Mouse (Mus musculus) left cerebral cortex, adult 18-20 months (tissue): ENCODE results near the gene Oat. TPM values are rescaled to one million over a fixed set of nuclear protein-coding genes. Genes with fewer than 3 reads are reported as not detected.

Source experiments
- DNase-seq, 2 experiments: peaks; one replicate each; pipeline ENCODE4 v3.0.0; 2021 to 2022; ENCODE audit warnings: low spot score in 2 of 2, mixed read lengths in 1 of 2
- total RNA-seq, 2 experiments: library from RNA; stranded (reverse); gene quantifications; 2 replicates each; pipeline ENCODE4 v1.2.3; 2021

Gene Oat
- total RNA-seq, 2 experiments from 2014 or later = 94.9 to 95.0 TPM

DNA sequence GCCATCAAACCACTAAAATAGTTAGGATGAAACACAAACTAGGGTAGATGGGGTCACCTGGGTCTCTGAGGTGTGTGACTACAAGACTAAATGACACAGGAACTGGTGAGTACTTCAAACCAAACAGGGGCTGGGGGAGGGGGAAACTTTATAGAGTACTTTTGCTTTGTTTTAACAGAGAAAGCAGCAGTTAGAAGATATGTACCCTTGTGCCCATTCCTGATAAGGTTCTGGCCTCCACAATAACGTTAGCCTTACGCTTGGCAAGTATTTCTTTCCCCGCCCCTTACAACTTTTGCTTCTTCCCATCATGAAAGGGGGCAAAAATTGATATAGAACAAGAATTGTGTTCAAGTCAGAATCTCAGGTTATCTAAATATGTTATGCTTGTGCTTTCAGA lies 19.6 kb upstream of the Oat start:
- no peak for DNase-seq

DNA sequence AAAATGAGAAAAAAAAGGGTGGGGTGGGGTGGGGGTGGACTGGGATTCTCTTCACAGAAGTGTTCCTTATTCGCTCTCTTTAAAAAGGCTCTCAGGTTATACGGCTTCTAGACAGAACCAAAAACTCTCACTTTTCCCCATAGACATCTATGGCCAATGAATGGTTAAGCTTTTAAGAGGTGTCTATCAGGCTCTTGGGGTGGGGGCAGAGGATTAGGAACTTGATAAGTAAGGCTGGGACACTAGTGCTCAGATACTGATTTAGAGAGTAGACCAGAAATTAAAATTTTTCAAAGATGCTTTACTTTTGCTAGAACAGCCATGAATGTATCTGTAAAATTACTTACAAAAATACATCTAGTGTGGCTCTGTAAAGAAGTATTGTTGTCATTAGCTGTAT lies 18.1 kb upstream of the Oat start:
- no peak for DNase-seq

DNA sequence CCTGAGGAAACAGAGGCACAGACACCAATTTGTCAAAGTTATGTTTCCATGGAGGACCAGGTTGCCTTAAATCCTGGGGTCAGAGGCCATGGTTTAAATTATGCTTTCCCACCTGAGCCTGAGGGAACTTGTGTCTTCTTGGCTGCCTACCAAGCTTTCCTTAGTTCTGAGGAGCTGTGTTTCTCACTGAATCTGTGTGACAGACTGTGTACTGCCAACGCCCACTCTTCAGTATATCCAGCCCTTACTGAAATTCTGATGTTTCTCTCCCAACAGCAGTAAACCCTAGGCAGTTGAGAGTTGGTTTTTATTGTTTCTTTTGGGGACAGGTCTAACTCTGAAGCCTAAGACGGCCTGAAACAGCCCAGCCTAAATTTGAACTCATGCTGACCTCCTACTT lies 17.6 kb upstream of the Oat start:
- DNase-seq = no peak

DNA sequence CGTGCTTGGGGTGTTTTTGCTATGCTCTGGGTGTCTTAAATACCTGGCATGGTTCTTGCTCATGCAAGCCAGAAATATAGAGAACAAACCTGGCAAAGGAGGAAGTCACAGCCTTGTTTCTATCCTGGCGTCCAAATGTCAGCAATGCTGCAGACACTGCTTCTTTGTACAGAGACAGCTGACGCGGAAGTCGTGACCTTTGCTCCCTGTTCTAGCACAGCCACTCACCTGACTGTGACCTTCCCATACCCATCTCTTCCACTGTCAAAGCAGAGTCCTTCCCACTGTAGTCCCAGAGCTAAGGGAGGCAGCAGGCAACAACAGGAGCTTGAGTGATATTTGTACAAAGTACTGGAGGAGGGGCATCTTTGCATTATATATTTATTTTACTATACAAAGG lies 13.4 kb upstream of the Oat start:
- no peak for DNase-seq

DNA sequence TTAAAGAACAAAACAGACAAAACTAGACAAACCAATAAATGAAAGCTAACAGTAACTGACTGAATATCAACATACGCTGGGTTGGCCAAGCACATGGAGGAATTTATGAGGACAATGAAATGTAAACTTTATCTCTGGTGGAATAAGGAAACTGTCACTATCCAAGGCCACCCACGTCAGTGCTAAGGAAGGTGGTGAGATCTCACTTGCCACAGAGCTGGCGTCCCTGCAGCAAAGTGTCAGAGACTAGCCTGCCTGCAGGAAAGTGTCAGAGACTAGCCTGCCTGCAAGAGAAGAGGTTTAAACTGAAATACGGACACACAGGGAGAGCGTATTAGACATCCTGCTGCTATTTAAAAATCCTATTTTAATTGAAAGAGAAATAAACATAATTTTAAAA lies 11.0 kb upstream of the Oat start:
- peak in 1 of 2 experiments; percentile 34 for DNase-seq

DNA sequence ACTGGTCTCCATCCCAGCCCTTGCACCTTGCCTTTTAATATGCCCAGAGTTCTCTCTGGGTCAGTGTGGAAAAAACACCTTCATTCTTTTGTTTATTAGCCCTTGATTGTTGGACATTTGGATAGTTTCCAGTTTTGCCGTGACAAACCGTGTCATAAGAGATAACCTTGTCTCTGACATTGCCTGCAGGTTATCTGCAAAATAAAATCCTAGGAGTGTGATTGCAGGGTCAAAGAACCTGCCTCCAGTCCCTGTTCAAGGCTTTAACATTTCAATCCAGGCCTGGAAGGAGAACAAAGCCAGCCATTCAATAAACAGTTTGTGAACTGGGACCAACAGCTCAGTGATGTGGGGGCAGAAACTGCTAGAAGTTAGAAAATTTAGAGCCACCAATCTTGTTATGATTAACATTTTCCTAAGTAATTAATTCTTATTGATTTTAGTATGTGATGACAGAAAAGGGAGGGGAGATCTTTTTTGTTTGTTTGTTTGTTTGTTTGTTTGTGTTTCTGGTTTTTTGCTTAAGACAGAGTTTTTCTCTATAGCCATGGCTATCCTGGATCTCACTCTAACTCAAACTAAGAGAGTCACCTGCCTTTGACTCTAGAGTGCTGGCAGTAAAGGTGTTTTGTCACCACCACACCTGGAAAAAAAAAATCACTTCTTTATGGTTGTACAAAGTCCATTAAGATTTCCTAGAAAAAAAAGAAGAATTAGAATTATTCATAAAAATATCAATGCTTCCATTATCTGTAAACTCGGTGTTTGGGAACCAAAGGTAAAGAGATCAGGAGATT lies 9.7 kb upstream of the Oat start:
- DNase-seq = no peak

DNA sequence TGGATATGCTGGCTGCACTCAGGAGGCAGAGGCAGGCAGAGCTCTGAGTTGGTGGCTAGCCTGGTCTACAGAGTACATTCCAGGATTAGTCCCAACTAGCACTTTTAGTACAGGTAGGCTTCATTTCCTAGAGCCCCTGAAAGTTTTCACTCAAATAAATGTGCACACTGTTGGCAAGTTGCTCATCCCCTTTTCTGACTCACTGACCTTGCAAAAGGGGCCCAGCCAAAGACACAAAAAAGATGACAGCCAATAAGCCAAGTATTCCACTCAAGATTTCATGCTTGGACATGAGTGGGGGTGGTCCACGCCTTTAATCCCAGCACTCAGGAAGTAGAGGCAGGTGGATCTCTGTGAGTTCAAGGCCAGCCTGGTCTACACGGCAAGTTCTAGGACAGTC lies 5.2 kb upstream of the Oat start:
- DNase-seq = no peak

DNA sequence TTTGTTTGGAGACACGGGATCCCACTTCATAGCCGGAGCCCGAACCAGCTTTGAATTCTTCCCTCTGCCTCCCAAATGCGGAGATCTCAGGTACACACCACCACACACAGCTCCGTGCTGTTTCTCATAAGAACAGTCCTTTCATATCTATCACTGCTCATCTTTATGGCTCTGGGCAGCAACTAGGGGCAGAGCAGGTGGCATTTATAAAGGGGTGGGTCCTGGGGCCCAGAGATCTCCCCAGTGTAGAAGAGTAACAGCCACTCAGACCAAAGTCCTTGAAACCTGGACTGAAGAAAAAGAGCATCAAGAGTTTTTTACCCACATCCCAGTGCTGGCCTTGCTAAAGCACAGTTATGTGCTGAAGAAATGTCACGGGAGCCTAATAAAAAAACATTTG lies 4.3 kb upstream of the Oat start:
- no peak for DNase-seq

DNA sequence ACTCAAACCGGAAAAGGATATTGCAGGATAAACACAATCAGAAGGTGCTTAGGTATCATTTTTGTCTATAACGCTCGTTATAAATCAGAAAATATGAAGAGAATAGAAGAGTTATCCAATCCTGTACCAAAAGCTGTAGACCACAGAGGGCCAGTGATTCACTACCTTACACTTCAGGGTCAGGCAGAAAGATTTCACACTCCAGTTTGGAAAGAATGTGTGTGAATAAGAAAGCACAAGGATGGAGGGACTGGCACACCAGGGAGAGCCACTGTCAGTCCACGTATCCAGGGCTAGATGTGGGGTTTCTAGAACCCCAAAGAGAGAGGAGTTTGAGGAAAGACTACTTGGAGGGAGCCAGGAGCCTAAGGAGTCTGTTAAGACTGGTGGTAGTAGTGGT lies 693 bp upstream of the Oat start:
- DNase-seq = no peak

DNA sequence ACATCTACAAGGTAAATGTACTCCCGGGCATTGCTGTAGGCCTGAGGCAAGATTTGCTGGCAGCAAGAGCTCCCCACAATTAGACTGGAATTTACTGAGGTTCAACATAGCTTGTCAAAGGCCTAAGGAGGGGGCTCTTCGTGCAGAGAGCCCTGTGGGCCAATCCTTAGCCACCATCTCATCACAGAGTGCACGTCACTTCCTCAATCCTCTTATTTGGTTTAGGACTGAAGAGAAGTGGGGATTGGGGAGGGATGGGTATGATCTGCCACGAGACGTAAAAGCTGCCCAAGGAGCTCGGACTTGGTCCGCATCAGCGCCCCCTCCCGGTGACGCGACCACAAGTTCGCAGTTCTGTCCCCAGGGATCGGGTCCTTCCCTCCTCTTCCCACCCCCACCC lies 575 bp downstream of the Oat start:
- peak; percentile 78 to 84 for DNase-seq

DNA sequence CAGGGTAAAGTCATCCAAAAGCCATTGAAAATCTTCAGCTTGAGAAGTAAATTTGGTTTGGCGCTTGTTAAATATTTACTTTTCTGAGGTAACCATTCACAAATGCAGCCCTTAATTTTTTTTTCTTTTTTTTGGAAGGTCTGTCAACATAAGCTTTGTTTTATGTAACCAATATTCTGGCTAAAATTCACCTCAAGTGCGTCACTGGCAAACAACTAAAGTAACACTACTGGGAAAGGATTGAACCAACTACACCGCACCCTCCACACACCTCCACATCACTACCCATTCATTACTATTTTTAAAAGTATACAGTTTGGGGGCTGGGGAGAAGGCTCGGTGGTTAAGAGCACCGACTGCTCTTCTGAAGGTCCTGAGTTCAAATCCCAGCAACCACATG lies 1.6 kb downstream of the Oat start:
- DNase-seq = no peak

DNA sequence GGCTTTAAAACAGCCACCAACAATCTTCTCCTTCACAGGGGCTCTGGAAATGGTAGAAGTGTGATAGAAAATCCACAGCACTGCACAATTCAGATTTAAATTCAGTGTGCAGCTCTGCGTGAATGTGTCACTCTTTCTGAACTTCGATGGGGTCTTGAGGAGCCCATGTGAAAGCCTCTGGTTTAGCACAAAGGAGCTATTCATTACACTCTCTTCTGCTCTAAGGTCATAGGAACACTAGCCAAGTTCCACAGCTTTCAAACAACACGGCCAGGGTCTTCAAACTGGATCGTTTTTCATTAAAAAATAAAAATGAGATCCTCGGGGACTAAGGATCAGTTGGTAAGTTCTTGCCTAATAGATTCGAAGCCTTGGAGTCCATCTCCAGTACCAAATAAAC lies 3.0 kb downstream of the Oat start:
- no peak for DNase-seq

DNA sequence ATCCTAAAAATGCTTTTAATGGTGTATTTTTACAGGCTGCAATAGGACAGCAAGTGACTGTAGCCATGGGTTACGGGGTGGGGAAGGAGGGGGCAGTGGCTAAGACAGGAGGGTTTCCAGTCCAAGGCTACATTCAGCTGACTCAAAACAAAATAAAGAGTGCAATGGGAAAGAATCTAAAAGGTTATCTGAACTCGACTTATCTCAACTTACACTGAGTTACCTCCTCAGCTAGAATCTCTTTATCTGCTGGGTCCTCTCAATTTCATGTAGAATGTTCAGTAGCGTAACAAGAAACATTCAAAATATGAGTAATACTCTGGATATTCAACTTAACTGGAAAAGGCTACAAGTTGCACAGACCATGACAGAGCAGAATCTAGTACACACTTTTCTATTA lies 3.5 kb downstream of the Oat start:
- no peak for DNase-seq

DNA sequence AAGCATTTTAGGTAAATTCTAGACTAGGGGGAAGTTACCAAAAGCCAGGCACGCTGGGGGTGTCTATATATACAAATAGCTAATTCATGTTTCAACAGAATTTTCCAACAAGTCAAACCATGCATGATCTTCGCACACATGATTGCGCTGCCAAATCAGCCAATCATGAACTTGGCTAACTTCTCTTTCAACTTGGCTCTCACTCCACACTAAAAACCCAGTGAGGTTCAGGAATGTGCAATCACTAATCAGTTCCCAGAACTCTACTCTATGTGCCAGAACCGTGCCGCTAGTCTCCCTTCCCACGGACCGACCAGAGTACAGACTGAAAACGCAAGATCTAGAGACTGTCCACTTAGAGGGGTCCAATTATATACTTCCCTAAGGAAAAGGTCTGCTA lies 4.7 kb downstream of the Oat start:
- DNase-seq = no peak

DNA sequence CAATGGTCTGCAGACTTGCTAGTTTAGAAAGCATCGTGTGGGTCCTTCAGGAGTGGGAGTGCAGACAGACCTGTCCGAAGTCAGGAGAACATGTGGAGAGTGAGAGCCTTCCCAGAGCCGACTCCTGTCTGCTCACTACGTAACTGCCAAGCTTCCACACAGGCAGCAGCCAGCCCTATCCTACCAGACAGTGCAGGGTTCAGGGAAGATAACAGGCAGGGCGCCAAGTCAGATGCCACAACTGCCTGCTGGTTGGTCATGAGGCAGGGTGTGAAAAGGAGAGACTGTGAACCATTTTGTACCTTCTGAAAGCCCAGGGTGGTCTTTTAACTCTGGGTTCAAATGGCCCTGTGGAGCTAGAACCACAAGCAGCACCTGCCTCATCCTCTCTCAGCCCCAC lies 6.1 kb downstream of the Oat start:
- peak in 1 of 2 experiments; percentile 24 for DNase-seq

DNA sequence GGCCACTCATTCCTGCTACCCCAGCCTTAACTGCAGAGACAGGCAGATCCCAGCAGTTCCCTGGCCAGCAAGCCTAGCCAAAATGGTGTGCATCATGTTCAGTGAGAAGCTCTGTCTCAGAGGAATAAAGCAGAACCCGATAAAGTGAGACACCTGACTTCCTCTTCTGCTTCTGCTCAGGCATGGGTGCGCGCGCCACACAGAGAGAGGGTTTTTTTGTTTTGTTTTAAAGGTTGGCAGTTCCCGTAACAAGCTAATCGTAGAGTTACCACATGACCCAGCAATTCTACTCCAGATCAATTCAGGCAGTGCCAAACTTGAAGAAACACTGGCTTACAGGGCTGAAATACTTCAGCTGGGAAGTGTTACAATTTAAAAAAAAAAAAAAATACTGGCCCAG lies 7.4 kb downstream of the Oat start:
- no peak for DNase-seq

DNA sequence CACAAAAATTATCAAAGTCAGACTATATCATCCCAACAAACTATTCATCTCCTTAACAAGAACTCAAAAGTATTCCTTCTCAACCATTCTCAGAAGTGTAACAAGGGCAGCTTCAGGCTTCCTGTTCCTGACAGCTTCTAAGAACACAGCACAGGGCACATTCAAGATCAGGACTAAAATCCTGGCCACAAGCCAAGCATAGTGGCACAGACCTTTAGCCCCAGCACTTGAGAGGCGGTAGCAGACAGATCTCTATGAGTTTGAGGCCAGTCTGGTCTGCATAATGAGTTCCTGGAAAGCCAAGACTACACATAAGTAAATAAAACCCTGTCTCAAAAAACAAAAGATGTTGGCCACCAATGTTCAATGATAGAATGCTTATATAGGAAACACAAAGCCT lies 10.4 kb downstream of the Oat start:
- no peak for DNase-seq

DNA sequence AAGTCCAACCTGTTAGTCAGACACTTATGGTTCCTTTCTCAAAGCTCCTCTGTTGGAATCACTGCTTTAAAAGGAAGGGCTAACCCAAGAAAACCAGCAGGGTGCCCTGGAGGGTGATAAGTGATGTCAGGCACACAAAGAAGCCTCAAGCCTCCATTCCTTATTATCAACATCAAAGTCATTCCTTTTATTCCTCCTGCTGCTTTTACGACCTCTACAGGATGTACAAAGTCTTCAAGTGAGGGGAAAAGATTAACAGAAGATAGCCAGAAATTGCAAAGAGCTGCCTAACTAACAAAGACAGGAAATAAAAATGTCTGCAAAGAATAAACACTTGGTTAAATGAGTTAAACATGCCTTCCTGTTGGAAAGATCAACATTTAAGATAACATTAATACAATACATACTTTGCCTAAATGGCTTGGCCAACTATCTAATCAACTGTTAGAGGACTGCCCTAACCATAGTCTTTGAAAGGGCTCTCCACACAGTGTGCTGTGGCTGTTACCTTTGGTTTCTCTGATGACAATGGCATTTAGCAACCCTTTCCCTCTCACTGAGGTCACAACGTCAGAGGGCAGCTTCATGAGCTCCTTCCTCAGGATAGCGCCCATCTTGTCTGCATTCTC lies 16.9 kb downstream of the Oat start:
- DNase-seq = no peak

DNA sequence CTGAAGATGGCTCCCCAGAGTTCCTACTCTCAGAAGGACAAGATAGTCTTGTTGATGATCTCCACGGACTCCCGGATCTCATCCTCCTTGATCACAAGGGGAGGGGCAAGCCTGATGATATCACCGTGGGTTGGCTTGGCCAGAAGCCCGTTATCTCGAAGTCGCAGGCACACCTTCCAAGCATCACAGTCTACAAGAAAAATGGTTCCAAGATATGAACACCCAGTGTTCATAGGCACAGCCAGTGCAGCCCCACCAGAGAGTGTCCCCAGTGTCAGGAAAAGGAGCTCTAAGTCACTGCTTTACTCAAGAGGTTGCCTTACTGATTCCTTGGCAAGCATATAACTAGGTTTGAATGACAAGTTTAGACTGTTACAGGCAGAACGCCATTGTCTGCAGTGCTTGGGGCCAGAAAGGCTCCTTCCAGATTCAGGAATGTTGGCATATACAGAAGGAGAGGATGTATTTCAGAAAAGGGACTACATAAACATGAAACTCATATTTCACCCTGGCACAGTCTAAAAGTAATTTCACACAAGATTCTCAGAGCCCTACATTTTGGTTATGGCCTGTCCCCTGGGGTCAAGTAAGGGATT lies 18.0 kb downstream of the Oat start:
- no peak for DNase-seq

DNA sequence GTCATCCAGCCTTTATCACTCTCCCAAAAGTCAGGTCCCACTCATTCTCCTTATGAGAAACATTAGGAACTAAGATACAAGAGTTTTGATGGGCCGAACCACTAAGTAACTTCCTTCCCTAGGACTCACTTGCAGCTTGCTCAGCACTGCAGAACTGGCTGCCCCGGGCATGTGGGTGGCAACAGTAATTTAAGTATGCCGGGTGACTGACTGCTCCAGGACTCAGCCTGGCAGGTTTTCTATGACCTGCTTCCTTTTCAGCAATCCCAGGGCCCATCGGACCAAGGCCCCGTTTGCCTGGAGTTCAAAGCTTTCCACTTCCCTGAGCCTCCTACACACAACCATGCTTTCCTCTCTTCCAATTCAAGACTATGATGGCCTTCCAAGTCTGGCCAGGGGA lies 19.6 kb downstream of the Oat start:
- DNase-seq = no peak

DNA sequence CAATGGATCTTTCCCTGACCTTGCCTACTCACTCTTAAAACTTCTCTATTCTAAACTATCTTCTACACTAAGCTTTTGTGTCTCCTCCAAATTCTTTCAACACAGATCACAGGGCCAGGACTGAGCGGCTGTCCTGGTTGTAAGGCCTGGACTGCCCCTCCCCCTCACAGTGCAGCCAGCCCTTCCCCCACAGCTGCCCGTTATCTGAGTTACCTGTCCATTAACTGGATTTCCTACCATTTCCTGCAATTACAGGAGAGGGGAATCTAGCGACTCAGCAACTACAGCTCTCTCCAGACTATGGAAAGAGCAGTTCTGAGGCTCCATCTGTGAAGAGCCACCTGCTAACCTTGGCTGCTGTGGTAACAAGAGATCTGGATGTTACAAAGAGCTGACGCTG lies 20.3 kb downstream of the Oat start:
- no peak for DNase-seq

DNA sequence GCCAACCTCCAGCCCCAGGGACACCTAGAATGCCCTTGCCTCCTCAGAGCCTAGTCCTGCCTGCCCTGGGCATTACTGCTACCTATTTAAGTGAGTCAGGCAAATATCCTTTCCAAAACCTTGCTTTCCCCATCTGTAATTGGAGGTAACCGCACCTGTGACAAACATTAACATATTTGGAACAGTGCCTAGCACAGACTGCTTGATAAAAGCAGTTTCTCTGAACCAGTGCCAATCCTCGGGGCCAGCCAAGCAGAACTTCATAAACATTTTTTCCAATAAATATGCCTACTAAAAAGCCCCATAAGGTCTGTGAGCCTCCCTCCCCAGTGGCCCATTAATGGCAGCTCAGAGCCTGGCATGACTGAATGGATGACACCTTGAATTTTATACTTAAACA lies 22.1 kb downstream of the Oat start:
- DNase-seq = no peak
